Mouse (Mus musculus) cerebellum, adult 2 months (tissue): ENCODE results near the gene Ncbp2. TPM values are rescaled to one million over a fixed set of nuclear protein-coding genes. Genes with fewer than 3 reads are reported as not detected.

ENCODE experiments used
- DNase-seq, 2 experiments: peaks; one replicate each; pipeline ENCODE4 v3.0.0; 2021
- H3K27ac ChIP-seq: fragments of 200-500 bp; 2 replicates; pipeline ENCODE4 v1.5.1; 2012; ENCODE audit warnings: low read length, control low read depth, inconsistent platforms; ENCODE audit not compliant: insufficient read depth
- H3K27me3 ChIP-seq: fragments of 200-500 bp; 2 replicates; pipeline ENCODE4 v1.6.1; 2012; ENCODE audit warnings: inconsistent platforms, mild to moderate bottlenecking, low read length, moderate library complexity; ENCODE audit not compliant: control insufficient read depth, insufficient read depth
- H3K4me1 ChIP-seq: fragments of 200-500 bp; 2 replicates; pipeline ENCODE4 v1.6.1; 2011; ENCODE audit warnings: low read length; ENCODE audit not compliant: control insufficient read depth, insufficient read depth
- H3K4me3 ChIP-seq: fragments of 200-500 bp; replicated peaks from 2 replicates; pipeline ENCODE3; 2011; ENCODE audit warnings: mild to moderate bottlenecking, low read depth, low read length, control low read depth; ENCODE audit not compliant: insufficient read depth
- CTCF ChIP-seq: fragments of 200-500 bp; IDR thresholded peaks from 2 replicates; pipeline ENCODE4 v1.5.1; 2011; ENCODE audit warnings: low read depth, mild to moderate bottlenecking, control low read depth, low read length, moderate library complexity, borderline replicate concordance; ENCODE audit not compliant: insufficient read depth
- POLR2A ChIP-seq: fragments of 200-500 bp; IDR thresholded peaks from 2 replicates; pipeline ENCODE4 v1.6.1; 2011; ENCODE audit warnings: low read length, control low read depth, borderline replicate concordance; ENCODE audit not compliant: insufficient read depth
- WGBS: fragments of 180-500 bp; shearing (Covaris S2); methylation state at CpG from one replicate; pipeline ENCODE4 v1.1.7; 2018; 5-methylcytosine and 5-hydroxymethylcytosine counted together
- polyA plus RNA-seq: library from polyadenylated mRNA; depleted of rRNA; stranded (reverse); fragments of >200 nt; gene quantifications from 2 replicates; pipeline ENCODE4 v1.2.3, GENCODE M21; 2012

The Ncbp2 gene
- polyA plus RNA-seq, 1 experiment = 86.5 TPM

DNA sequence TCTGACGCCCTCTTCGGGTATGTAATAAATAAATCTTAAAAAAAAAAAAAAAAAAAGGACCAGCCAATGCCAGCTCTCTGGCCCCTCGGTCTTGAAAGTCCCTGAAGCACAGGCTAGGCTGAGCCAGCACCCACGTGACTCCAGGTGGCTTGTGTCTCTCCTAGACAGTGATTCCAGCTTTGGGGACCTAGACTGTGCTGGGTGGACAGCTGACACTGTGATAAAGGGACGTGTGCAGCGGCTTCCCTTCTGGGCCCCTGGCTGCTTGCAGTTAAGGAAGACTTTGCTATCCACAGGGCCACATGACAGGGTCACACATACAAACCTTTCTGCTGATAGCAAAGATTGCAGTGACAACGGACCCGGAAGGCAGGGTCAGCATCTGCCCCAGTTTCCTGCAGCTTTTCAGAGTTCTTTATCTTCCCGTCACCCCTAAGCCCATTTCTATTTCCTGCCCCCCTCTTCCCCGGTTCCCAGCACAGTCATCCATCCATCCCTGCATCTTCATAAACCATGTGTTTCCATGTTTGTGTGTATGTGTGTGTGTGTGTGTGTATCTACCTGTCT is 37.9 kb upstream of the Ncbp2 start:
- H3K27me3 ChIP-seq = no peaks in the 10 kb centered on the region
- peaks cover 3% of the 10 kb centered on the region; the same call in 1 of the 2 replicates for H3K4me1 ChIP-seq
- no peak overlapping the region for H3K27ac ChIP-seq
- TF ChIP-seq POLR2A (no peak), CTCF (no peak)
- WGBS = 80% methylated on average over 10 of the region's 10 CpGs
- DNase-seq = no peak
- no peak overlapping the region for H3K4me3 ChIP-seq

DNA sequence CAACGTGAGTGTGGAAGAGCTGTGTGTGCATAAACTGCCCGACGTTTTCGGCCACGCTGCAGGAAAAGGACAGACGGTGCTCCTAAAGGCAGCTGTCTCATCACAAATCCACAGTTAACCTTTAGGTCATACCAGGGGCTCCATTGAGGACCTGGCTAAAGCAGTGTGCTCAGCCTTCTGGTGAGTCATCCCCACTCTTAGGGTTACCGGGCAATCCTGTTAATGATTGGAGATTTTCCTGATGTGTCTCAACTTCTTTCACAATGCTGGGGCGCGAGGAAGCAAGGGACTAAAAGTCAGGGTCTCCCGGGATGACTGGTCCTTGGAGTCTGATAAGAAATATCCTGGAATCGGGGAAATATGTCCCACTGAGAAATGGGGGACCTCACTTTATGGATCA is 30.5 kb upstream of the Ncbp2 start:
- H3K4me3 ChIP-seq = no peak overlapping the region
- H3K27me3 ChIP-seq = no peaks in the 10 kb centered on the region
- 88% methylated on average over 11 of the region's 11 CpGs for WGBS
- DNase-seq = no peak
- no peak overlapping the region for H3K27ac ChIP-seq
- H3K4me1 ChIP-seq = 0 out of 2 replicates have a peak, but pooled peaks cover 3% of the 10 kb centered on the region
- no peak for TF ChIP-seq POLR2A
- TF ChIP-seq CTCF = no peak

DNA sequence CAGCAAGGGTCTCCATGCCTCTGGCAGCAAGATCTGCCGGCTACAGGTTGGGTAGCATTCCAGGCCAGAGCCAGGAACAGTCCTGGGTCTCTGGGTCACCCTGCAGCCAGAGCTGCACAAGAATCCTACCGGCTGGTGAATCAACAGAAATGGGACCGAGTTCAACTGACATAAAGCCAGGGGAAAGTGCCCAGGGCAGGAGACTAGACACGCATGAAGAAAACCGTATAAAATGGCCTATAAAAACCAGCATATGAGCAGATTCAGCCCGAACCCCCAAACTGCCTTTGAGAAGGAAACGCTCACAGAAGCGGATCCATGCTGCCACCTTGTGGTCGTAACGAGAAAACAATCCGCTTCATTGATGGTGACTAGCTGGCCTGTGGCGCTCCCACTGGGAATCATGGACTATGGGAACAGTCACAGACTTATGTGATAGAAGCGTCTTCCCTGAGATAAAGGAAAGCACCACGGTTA is 30.0 kb upstream of the Ncbp2 start:
- peak; percentile 85 to 90 for DNase-seq
- 2% methylated on average over 14 of the region's 14 CpGs for WGBS
- Histone ChIP-seq H3K4me1 (0 out of 2 replicates have a peak, but pooled peaks cover 3% of the 10 kb centered on the region), H3K4me3 (no peak overlapping the region), H3K27ac (no peak overlapping the region), H3K27me3 (no peaks in the 10 kb centered on the region)
- TF ChIP-seq POLR2A (no peak), CTCF (peak; percentile 94)

DNA sequence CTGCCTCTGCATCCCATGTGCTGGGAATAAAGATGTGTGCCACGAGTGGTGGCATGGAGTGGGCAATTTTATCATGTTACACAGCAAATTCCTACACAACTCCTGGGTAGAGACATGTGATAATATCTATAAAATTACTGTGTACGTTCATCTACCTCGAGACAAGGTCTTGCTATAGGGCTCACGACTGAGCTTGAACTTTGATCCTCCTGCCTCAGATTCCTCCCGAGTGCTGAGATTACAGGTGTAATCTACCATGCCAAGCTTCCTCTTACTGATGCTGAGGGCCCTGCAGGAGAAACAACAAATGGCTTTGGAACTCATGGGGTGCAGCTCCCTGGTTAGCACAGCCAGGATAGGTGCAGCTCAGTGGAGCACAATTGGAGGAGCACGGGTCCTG is 23.9 kb upstream of the Ncbp2 start:
- TF ChIP-seq CTCF (no peak), POLR2A (no peak)
- Histone ChIP-seq H3K4me3 (no peak overlapping the region), H3K4me1 (no peaks in the 10 kb centered on the region), H3K27ac (no peak overlapping the region), H3K27me3 (no peaks in the 10 kb centered on the region)
- 91% methylated on average over 6 of the region's 6 CpGs for WGBS
- DNase-seq = no peak

DNA sequence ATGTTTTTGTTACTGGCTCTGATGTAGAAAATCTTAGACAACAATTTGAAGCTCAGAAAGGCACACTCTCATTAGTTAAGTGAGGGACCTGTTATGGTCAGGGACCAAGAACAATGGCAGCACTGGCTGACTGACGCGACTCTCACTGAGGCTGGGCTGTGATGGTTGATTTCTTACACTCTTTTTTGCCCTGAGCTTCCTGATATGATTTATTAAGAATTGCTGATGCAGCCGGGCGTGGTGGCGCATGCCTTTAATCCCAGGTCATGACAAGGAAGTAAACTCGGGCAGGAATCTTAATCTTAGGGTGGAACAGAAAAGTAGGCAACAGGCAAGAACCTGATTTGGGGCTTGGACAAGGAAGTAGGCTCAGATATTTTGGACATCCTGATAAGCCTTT is 22.2 kb upstream of the Ncbp2 start:
- WGBS = 79% methylated on average over 6 of the region's 6 CpGs
- no peak overlapping the region for H3K27ac ChIP-seq
- no peak overlapping the region for H3K4me3 ChIP-seq
- TF ChIP-seq POLR2A (no peak), CTCF (no peak)
- H3K27me3 ChIP-seq = no peaks in the 10 kb centered on the region
- H3K4me1 ChIP-seq = no peaks in the 10 kb centered on the region
- no peak for DNase-seq

DNA sequence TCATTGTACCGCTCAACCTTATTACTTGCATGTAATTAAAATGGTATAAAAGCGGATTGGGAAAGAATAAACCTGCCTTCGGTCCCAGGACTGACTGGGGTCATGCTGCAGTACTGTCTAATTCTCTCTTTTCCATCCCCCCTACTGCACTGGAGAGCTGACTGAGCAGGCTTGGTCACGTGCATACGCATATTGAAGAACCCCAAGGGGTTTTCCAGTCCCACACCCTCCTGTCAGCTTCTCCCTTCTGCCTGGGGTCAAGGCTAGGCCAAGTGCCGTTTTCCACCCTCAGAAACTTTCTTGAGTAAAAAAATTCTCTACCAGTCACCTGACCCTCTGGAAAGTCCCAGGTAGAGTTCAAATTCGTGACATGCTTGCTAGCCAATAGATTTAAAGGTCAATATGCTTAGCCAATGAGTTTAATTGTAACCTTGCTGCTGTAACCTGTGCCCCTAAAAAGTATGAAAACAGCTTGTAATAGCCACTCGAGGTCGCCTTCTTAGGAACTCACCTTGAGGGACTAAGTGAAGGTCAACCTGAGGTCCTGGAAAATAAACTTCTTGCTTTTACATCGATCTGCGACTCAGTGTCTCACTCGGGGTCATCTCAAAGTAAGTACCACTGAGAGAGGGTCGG is 21.6 kb upstream of the Ncbp2 start:
- H3K27me3 ChIP-seq = no peaks in the 10 kb centered on the region
- no peak overlapping the region for H3K4me3 ChIP-seq
- H3K4me1 ChIP-seq = no peaks in the 10 kb centered on the region
- no peak for DNase-seq
- H3K27ac ChIP-seq = no peak overlapping the region
- 85% methylated on average over 13 of the region's 13 CpGs for WGBS
- TF ChIP-seq POLR2A (no peak), CTCF (no peak)

DNA sequence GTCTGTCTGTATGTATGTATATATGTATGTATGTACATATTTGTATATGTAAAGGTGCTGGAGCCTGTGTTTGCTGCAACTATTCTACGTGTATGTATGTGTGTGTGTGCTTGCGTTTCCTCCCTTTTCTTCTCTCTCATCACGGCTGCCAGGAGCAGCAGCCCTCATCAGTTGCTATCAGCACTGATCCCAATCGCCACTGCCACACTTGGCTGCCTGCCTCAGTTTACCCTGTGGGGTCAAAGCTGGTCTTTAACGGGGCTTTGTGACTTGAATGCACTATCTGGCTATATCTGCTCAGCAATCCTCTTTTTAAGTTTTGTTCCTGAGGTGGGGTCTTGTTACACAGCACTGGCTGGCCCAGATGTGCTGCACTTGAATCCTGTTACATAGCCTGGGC is 20.9 kb upstream of the Ncbp2 start:
- 85% methylated on average over 5 of the region's 5 CpGs for WGBS
- no peak for TF ChIP-seq POLR2A
- TF ChIP-seq CTCF = no peak
- DNase-seq = no peak
- H3K27ac ChIP-seq = no peak overlapping the region
- no peak overlapping the region for H3K4me3 ChIP-seq
- no peaks in the 10 kb centered on the region for H3K27me3 ChIP-seq
- H3K4me1 ChIP-seq = no peaks in the 10 kb centered on the region

DNA sequence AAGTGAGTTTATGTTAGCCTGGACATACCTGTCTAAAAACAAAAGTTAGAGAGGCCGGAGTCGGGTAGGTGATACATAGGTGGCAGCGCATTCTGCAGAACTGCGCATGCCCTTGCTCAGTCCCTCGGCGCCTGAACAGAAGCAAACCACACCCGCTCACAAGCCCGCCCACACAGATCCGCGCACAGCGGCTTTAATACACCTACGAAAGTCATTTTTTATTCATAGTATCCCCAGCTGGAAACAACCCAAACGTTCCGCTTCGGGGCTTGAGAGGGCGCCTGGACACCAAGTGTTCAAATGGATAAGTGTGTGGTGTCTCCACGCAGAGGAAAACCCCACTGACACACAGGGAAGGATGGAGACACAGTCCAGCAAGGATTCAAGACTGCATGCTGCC is 17.0 kb upstream of the Ncbp2 start:
- Histone ChIP-seq H3K4me1 (peaks cover 4% of the 10 kb centered on the region), H3K27ac (peak overlapping the region; percentile 37; the same call in 1 of the 2 replicates), H3K4me3 (no peak overlapping the region), H3K27me3 (no peaks in the 10 kb centered on the region)
- TF ChIP-seq POLR2A (no peak), CTCF (no peak)
- no peak for DNase-seq
- 70% methylated on average over 17 of the region's 17 CpGs for WGBS
